Mouse (Mus musculus) midbrain, postnatal 0 days (tissue): ENCODE results near the gene Olfr954. TPM values are rescaled to one million over a fixed set of nuclear protein-coding genes. Genes with fewer than 3 reads are reported as not detected.

Source experiments
- ATAC-seq: fragments of 200-750 bp; cut with Nextera tagmentation; 2 replicates; pipeline ENCODE4 v1.8.0; 2017; ENCODE audit warnings: moderate number of reproducible peaks, mild to moderate bottlenecking, moderate TSS enrichment, moderate library complexity; ENCODE audit not compliant: low FRiP score
- DNase-seq: peaks from one replicate; pipeline ENCODE4 v3.0.0-alpha.2; 2015; ENCODE audit warnings: low spot score
- H3K27ac ChIP-seq: fragments of 300-500 bp; sonication (generic); 2 replicates; pipeline ENCODE4 v1.5.1; 2014; ENCODE audit warnings: low read depth, mild to moderate bottlenecking, low read length, mixed read lengths
- H3K27me3 ChIP-seq: fragments of 300-500 bp; sonication (generic); 2 replicates; pipeline ENCODE4 v1.6.1; 2014; ENCODE audit warnings: low read length, control low read depth, mixed read lengths; ENCODE audit not compliant: insufficient read depth
- H3K36me3 ChIP-seq: fragments of 300-500 bp; sonication (generic); 2 replicates; pipeline ENCODE4 v1.6.1; 2014; ENCODE audit warnings: low read length, control low read depth, mixed read lengths; ENCODE audit not compliant: insufficient read depth
- H3K4me1 ChIP-seq: fragments of 300-500 bp; sonication (generic); 2 replicates; pipeline ENCODE4 v1.6.1; 2014; ENCODE audit warnings: mild to moderate bottlenecking, control low read depth, antibody characterized with exemption, low read length, mixed read lengths; ENCODE audit not compliant: insufficient read depth
- H3K4me2 ChIP-seq: fragments of 300-500 bp; sonication (generic); 2 replicates; pipeline ENCODE4 v1.6.1; 2014; ENCODE audit warnings: low read depth, mild to moderate bottlenecking, low read length, mixed read lengths; ENCODE audit not compliant: poor library complexity, severe bottlenecking
- H3K4me3 ChIP-seq: fragments of 300-500 bp; sonication (generic); 2 replicates; pipeline ENCODE4 v1.5.1; 2014; ENCODE audit warnings: low read depth, mild to moderate bottlenecking, low read length, moderate library complexity
- H3K9ac ChIP-seq: fragments of 300-500 bp; sonication (generic); replicated peaks from 2 replicates; pipeline ENCODE4 v1.6.1; 2014; ENCODE audit warnings: mild to moderate bottlenecking, low read length, moderate library complexity, mixed read lengths; ENCODE audit not compliant: poor library complexity, severe bottlenecking
- H3K9me3 ChIP-seq: fragments of 300-500 bp; sonication (generic); 2 replicates; pipeline ENCODE4 v1.6.1; 2016; ENCODE audit warnings: low read length, control low read depth
- CTCF ChIP-seq: IDR thresholded peaks from 2 replicates; pipeline ENCODE4 v1.5.1; 2016; ENCODE audit warnings: antibody characterized with exemption, mild to moderate bottlenecking
- WGBS: fragments of 180-500 bp; shearing (Covaris S2); extraction: QIAGEN DNeasy Blood & Tissue Kit; methylation state at CpG from one replicate; pipeline ENCODE4 v1.1.7; 2014; 5-methylcytosine and 5-hydroxymethylcytosine counted together
- polyA plus RNA-seq: library from polyadenylated mRNA; unstranded; fragments of >200 nt; fragmentation: Nextera tagmentation; extraction: Ambion mirVana; gene quantifications from 2 replicates; pipeline ENCODE4 v1.2.1, GENCODE M21; 2015
- total RNA-seq: library from RNA; depleted of rRNA; stranded (reverse); fragments of >200 nt; gene quantifications from 2 replicates; pipeline ENCODE4 v1.2.3, GENCODE M21; 2014; rRNA removed

Gene Olfr954
- total RNA-seq (not detected in 2 replicates), polyA plus RNA-seq (not detected in 2 replicates)

- Histone ChIP-seq H3K27ac (no peak within 1 kb of the TSS), H3K4me2 (no peak within 1 kb of the TSS), H3K9ac (no peak within 1 kb of the TSS), H3K4me3 (no peak within 1 kb of the TSS), H3K27me3 (no peaks in the 10 kb centered on the region), H3K9me3 (no peaks in the 10 kb centered on the region), H3K36me3 (no peaks in the 10 kb centered on the region), H3K4me1 (no peaks in the 10 kb centered on the region)
- no peak for TF ChIP-seq CTCF
- ATAC-seq, result no peak
- no peak for DNase-seq
- 88% methylated on average over 6 of the region's 6 CpGs for whole genome bisulfite sequencing
Observed at GRCm38 (mm10) chr9:39456401-39456800, at the start of gene Olfr954. Gene Olfr954 (plus strand): TSS chr9:39456701.

- ATAC-seq, result no peak
- no peak for TF ChIP-seq CTCF
- no peaks in the 10 kb centered on the region for H3K9me3 ChIP-seq
- no peak within 1 kb of the TSS for H3K4me3 ChIP-seq
- no peaks in the 10 kb centered on the region for H3K4me1 ChIP-seq
- H3K27ac ChIP-seq, result no peak within 1 kb of the TSS
- no peak within 1 kb of the TSS for H3K9ac ChIP-seq
- DNase-seq, result no peak
- no peaks in the 10 kb centered on the region for H3K27me3 ChIP-seq
- H3K36me3 ChIP-seq, result no peaks in the 10 kb centered on the region
- no peak within 1 kb of the TSS for H3K4me2 ChIP-seq
Observed at GRCm38 (mm10) chr9:39427048-39427447, 29.5 kb upstream of the Olfr954 start, which contains the start of gene Olfr952. Gene Olfr952 (minus strand): TSS chr9:39427148.

DNA sequence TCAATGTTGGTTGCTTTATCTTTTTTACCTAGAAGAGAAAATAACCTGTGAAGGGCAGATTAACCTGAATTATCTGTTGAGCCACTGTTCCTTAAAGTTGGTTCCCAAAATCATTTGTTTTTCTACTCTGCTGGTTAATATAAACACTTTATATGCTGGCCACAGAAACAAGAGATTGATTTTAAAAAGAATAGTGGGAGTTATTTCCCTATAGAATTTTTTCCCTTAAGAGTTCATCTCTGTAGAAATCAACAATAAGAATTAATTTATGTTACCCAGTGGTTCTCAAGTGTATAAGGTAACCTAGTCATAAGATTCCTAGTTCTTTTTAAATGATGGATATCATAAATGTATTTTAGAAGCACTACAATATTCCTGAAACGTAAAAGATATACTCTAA, 15.3 kb downstream of the Olfr954 start, which contains the start of gene Olfr955:
Gene Olfr955 (minus strand): TSS at position 101 of the 400 bp plus-strand sequence.
- H3K27me3 ChIP-seq, result no peaks in the 10 kb centered on the region
- no peaks in the 10 kb centered on the region for H3K9me3 ChIP-seq
- H3K4me3 ChIP-seq, result no peak within 1 kb of the TSS
- TF ChIP-seq CTCF, result no peak
- no peaks in the 10 kb centered on the region for H3K4me1 ChIP-seq
- 55% methylated on average over 1 of the region's 1 CpGs for WGBS
- no peak for ATAC-seq
- H3K36me3 ChIP-seq, result no peaks in the 10 kb centered on the region
- H3K27ac ChIP-seq, result no peak within 1 kb of the TSS
- no peak for DNase-seq
- no peak within 1 kb of the TSS for H3K4me2 ChIP-seq
- no peak within 1 kb of the TSS for H3K9ac ChIP-seq

DNA sequence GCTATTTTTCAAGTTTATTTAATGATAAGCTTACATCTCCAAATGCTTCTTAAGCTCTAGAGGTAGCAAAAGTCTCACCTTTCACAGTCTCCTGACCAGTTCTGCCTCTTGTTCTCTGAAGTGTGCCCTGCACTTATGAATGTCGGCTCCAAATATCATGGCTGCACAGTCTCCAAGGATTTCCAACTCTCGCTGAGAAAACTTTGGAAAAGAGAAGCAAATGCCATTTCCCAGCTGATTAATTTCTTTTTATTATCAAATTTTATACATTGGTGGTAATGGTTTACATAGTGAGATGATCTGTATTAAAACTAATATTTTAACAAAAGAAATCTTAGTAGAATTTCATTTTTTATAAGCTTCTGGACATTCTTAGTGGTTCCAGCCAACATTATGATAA, 37.4 kb downstream of the Olfr954 start, which contains the start of gene Olfr44:
Gene Olfr44 (minus strand): TSS at position 101 of the 400 bp plus-strand sequence.
- 86% methylated on average over 2 of the region's 2 CpGs for WGBS
- TF ChIP-seq CTCF, result no peak
- H3K36me3 ChIP-seq, result no peaks in the 10 kb centered on the region
- no peaks in the 10 kb centered on the region for H3K27me3 ChIP-seq
- H3K27ac ChIP-seq, result no peak within 1 kb of the TSS
- no peaks in the 10 kb centered on the region for H3K4me1 ChIP-seq
- ATAC-seq, result no peak
- H3K4me2 ChIP-seq, result no peak within 1 kb of the TSS
- no peak within 1 kb of the TSS for H3K4me3 ChIP-seq
- H3K9me3 ChIP-seq, result no peaks in the 10 kb centered on the region
- H3K9ac ChIP-seq, result no peak within 1 kb of the TSS
- no peak for DNase-seq

- DNase-seq, result peak; percentile 85
- Histone ChIP-seq H3K4me1 (no peaks in the 10 kb centered on the region), H3K9me3 (no peaks in the 10 kb centered on the region)
Observed at GRCm38 (mm10) chr9:39508998-39509397, 52.5 kb downstream of the Olfr954 start.

GRCm38 (mm10) chr9:39509412-39509811, 52.9 kb downstream of the Olfr954 start:
- ATAC-seq (no peak), DNase-seq (no peak)
- Histone ChIP-seq H3K4me1 (no peaks in the 10 kb centered on the region), H3K9me3 (no peaks in the 10 kb centered on the region), H3K4me3 (no peak overlapping the region), H3K9ac (no peak overlapping the region), H3K27ac (no peak overlapping the region), H3K27me3 (no peaks in the 10 kb centered on the region), H3K36me3 (no peaks in the 10 kb centered on the region), H3K4me2 (no peak overlapping the region)
- WGBS, result 80% methylated on average over 9 of the region's 9 CpGs
- no peak for TF ChIP-seq CTCF

More at GRCm38 (mm10) chr9:39508998-39509397, 52.5 kb downstream of the Olfr954 start:
- TF ChIP-seq CTCF, result peak; percentile 92
- Histone ChIP-seq H3K9ac (no peak overlapping the region), H3K27me3 (no peaks in the 10 kb centered on the region), H3K4me3 (no peak overlapping the region), H3K27ac (no peak overlapping the region), H3K36me3 (no peaks in the 10 kb centered on the region), H3K4me2 (no peak overlapping the region)
- peak; percentile 60; the same call in 1 of the 2 replicates for ATAC-seq
- WGBS, result 6% methylated on average over 6 of the region's 6 CpGs

Other genes starting within 250 kb of the Olfr954 start
- not detected in 2 replicates for gene Olfr1537, start 206.7 kb upstream of the Olfr954 start, total RNA-seq
- not detected in 2 replicates for gene Olfr1537, start 206.7 kb upstream of the Olfr954 start, polyA plus RNA-seq
- not detected in 2 replicates for gene Olfr945, start 179.9 kb upstream of the Olfr954 start, total RNA-seq
- gene Olfr945, start 179.9 kb upstream of the Olfr954 start, polyA plus RNA-seq, result not detected in 2 replicates
- gene Olfr948, start 130.7 kb upstream of the Olfr954 start, total RNA-seq, result not detected in 2 replicates
- not detected in 2 replicates for gene Olfr948, start 130.7 kb upstream of the Olfr954 start, polyA plus RNA-seq
- not detected in 2 replicates for gene Olfr951, start 69.3 kb upstream of the Olfr954 start, total RNA-seq
- gene Olfr951, start 69.3 kb upstream of the Olfr954 start, polyA plus RNA-seq, result not detected in 2 replicates
- not detected in 2 replicates for gene Olfr952, start 29.6 kb upstream of the Olfr954 start, total RNA-seq
- not detected in 2 replicates for gene Olfr952, start 29.6 kb upstream of the Olfr954 start, polyA plus RNA-seq
- not detected in 2 replicates for gene Olfr955, start 15.2 kb downstream of the Olfr954 start, total RNA-seq
- gene Olfr955, start 15.2 kb downstream of the Olfr954 start, polyA plus RNA-seq, result not detected in 2 replicates
- gene Olfr44, start 37.3 kb downstream of the Olfr954 start, total RNA-seq, result not detected in 2 replicates
- gene Olfr44, start 37.3 kb downstream of the Olfr954 start, polyA plus RNA-seq, result not detected in 2 replicates
- gene Olfr957, start 59.1 kb downstream of the Olfr954 start, total RNA-seq, result not detected in 2 replicates
- gene Olfr957, start 59.1 kb downstream of the Olfr954 start, polyA plus RNA-seq, result not detected in 2 replicates
- gene Olfr958, start 97.4 kb downstream of the Olfr954 start, total RNA-seq, result not detected in 2 replicates
- gene Olfr958, start 97.4 kb downstream of the Olfr954 start, polyA plus RNA-seq, result not detected in 2 replicates
- 0.16 TPM in 1 of 2 replicates, not detected in the other for gene Olfr959, start 118.9 kb downstream of the Olfr954 start, total RNA-seq
- 0.05 TPM in 1 of 2 replicates, not detected in the other for gene Olfr959, start 118.9 kb downstream of the Olfr954 start, polyA plus RNA-seq
- gene AW551984, start 147.7 kb downstream of the Olfr954 start, total RNA-seq, result 363 and 387 TPM in 2 replicates
- 260 and 267 TPM in 2 replicates for gene AW551984, start 147.7 kb downstream of the Olfr954 start, polyA plus RNA-seq
- gene Olfr148, start 154.0 kb downstream of the Olfr954 start, total RNA-seq, result not detected in 2 replicates
- gene Olfr148, start 154.0 kb downstream of the Olfr954 start, polyA plus RNA-seq, result not detected in 2 replicates
- not detected in 2 replicates for gene Olfr960, start 164.7 kb downstream of the Olfr954 start, total RNA-seq
- gene Olfr960, start 164.7 kb downstream of the Olfr954 start, polyA plus RNA-seq, result not detected in 2 replicates
- gene Olfr961, start 188.4 kb downstream of the Olfr954 start, total RNA-seq, result not detected in 2 replicates
- not detected in 2 replicates for gene Olfr961, start 188.4 kb downstream of the Olfr954 start, polyA plus RNA-seq
- gene Olfr963, start 210.5 kb downstream of the Olfr954 start, total RNA-seq, result not detected in 2 replicates
- not detected in 2 replicates for gene Olfr963, start 210.5 kb downstream of the Olfr954 start, polyA plus RNA-seq